Comparison of ENCODE assay signal across 16 mouse cellular contexts in genomic region chr14:48659661-48660060, GRCm38 (mm10). TPM values are rescaled to one million over a fixed set of nuclear protein-coding genes. Genes with fewer than 3 reads are reported as not detected.
"Had no signal": no experiment of that assay in that cellular context is flagged by ENCODE, and none has a peak within 500 bp of the region (broad histone marks: within the 10 kb centered on the region; RNA-seq: fewer than 3 reads in every experiment).

No protein-coding gene starts in this region.

- H3K36me3 ChIP-seq: kidney, embryonic 15.5 days; limb, embryonic 15.5 days; liver, embryonic 12.5 days had no signal

- H3K9me3 ChIP-seq: kidney, embryonic 15.5 days; limb, embryonic 15.5 days; liver, embryonic 12.5 days had no signal

- H3K4me3 ChIP-seq: kidney, embryonic 15.5 days; limb, embryonic 15.5 days; liver, embryonic 12.5 days had no signal

- H3K9ac ChIP-seq: kidney, embryonic 15.5 days; limb, embryonic 15.5 days; liver, embryonic 12.5 days; lung, embryonic 14.5 days had no signal

- H3K27ac ChIP-seq: kidney, embryonic 15.5 days; limb, embryonic 15.5 days; liver, embryonic 12.5 days had no signal

- H3K4me2 ChIP-seq: kidney, embryonic 15.5 days; limb, embryonic 15.5 days; liver, embryonic 12.5 days; lung, embryonic 14.5 days had no signal

- ATAC-seq: intestine, embryonic 16.5 days; liver, embryonic 12.5 days had no signal

- DNase-seq: kidney, adult 2 months; kidney, postnatal 14 days; lung, embryonic 14.5 days; right cerebral cortex, adult 18-20 months; right cerebral cortex, postnatal 25 days had no signal

RNA-seq across cellular contexts. Expression of gene Otx2, which starts 14.0 kb away (rescaled TPM):
- polyA plus RNA-seq: intestine, embryonic 16.5 days; kidney, adult 2 months; kidney, embryonic 15.5 days; large intestine, adult 2 months; limb, embryonic 11.5 days; limb, embryonic 15.5 days; liver, embryonic 12.5 days; liver, embryonic 16.5 days; lung, embryonic 14.5 days; neural tube, embryonic 14.5 days; small intestine, adult 2 months; stomach, embryonic 16.5 days; thymus, postnatal 0 days had no signal
